Mouse (Mus musculus) urinary bladder, postnatal 25 days (tissue): ENCODE results near the gene Ckap2l.

Source experiments
- DNase-seq: peaks from one replicate; pipeline ENCODE4 v3.0.0; 2022; ENCODE audit warnings: low spot score

Gene Ckap2l

GRCm38 (mm10) chr2:129234731-129235130 lies 62.3 kb downstream of the Ckap2l start:
- DNase-seq: no peak

- no peak for DNase-seq
Measured at GRCm38 (mm10) chr2:129233803-129234477, 63.1 kb downstream of the Ckap2l start.

- no peak for DNase-seq
Measured at GRCm38 (mm10) chr2:129233218-129233617, 63.8 kb downstream of the Ckap2l start.

GRCm38 (mm10) chr2:129232484-129232883 lies 64.5 kb downstream of the Ckap2l start:
- DNase-seq: no peak

- no peak for DNase-seq
Measured at GRCm38 (mm10) chr2:129232023-129232422, 65.0 kb downstream of the Ckap2l start.

- no peak for DNase-seq
Measured at GRCm38 (mm10) chr2:129229316-129229715, 67.7 kb downstream of the Ckap2l start.

- DNase-seq: no peak
Measured at GRCm38 (mm10) chr2:129228571-129228970, 68.4 kb downstream of the Ckap2l start.

- no peak for DNase-seq
Measured at GRCm38 (mm10) chr2:129227709-129228108, 69.3 kb downstream of the Ckap2l start.

- DNase-seq: no peak
Measured at GRCm38 (mm10) chr2:129227011-129227529, 69.9 kb downstream of the Ckap2l start.

GRCm38 (mm10) chr2:129226296-129226851 lies 70.6 kb downstream of the Ckap2l start:
- no peak for DNase-seq

- DNase-seq: no peak
Measured at GRCm38 (mm10) chr2:129225251-129225819, 71.7 kb downstream of the Ckap2l start.

- DNase-seq: no peak
Measured at GRCm38 (mm10) chr2:129224178-129224577, 72.8 kb downstream of the Ckap2l start.

- DNase-seq: no peak
Measured at GRCm38 (mm10) chr2:129221097-129221632, 75.8 kb downstream of the Ckap2l start.

- DNase-seq: no peak
Measured at GRCm38 (mm10) chr2:129218537-129219105, 78.4 kb downstream of the Ckap2l start.
